ENCODE assay signal across 31 mouse cellular contexts in the genomic region with DNA sequence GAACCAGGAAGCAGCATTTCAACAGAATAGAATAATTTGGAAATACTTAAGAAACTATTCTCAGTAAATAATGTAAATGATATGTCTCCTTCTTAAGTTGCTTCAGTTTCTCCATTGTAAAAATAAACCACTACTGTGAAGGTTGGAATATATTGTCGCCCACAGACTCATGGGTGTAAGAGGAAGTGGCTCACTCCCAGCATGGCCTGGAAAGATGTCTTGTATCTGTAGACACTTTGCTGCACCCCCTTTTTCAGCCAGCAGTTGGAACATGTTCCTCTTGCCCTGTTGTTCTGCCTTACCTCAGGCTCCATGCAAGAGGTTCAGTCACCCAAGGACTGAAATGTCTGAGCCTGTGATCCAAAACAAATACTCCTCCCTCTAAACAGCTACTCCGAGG. TPM values are rescaled to one million over a fixed set of nuclear protein-coding genes. Genes with fewer than 3 reads are reported as not detected.
DNase-seq lines count a peak whose midpoint lies in the region; ATAC-seq and TF ChIP-seq lines count a peak whose summit lies in the region.
"Had no signal": no experiment of that assay in that cellular context is flagged by ENCODE, and none has a peak within 500 bp of the region (broad histone marks: within the 10 kb centered on the region; RNA-seq: fewer than 3 reads in every experiment).

No protein-coding gene starts in this region.

- no peak for DNase-seq in forebrain, postnatal 0 days
- no peak for DNase-seq in forebrain, embryonic 11.5 days (ENCODE audit: low spot score)
- no peak for DNase-seq in limb, embryonic 10.5 days (ENCODE audit: low spot score)
- DNase-seq in ES-CJ7 (ENCODE audit: low read depth, low spot score): peak; percentile 12
- DNase-seq in hindbrain, postnatal 0 days (ENCODE audit: low spot score): no peak
- no peak for DNase-seq in stomach, postnatal 0 days (ENCODE audit: low spot score)
- DNase-seq: adrenal gland, adult 8-10 months; cerebellum, adult 8-10 months; cerebellum, postnatal 25 days; gastrocnemius, postnatal 14 days; heart, adult 18-20 months; heart, postnatal 4 days; kidney, postnatal 14 days; layer of hippocampus, adult 9-11 months; liver; thymus, postnatal 4 days had no signal

- TF ChIP-seq CTCF in forebrain, postnatal 0 days (IDR thresholded peaks at IDR 0.05; ENCODE audit: low read depth): peak; percentile 11; the same call in 1 of the 2 replicates
- TF ChIP-seq CTCF in hindbrain, postnatal 0 days (IDR thresholded peaks at IDR 0.05; ENCODE audit: low read depth): no peak; the same call in 1 of the 2 replicates
- TF ChIP-seq CTCF in stomach, postnatal 0 days (IDR thresholded peaks at IDR 0.05; ENCODE audit: low read depth): no peak

- TF ChIP-seq EP300 in stomach, postnatal 0 days (optimal IDR thresholded peaks at IDR 0.05): no peak

- no peaks in the 10 kb centered on the region for H3K9me3 ChIP-seq in forebrain, postnatal 0 days (ENCODE audit: low read length)
- no peaks in the 10 kb centered on the region; the same call in 1 of the 2 replicates for H3K9me3 ChIP-seq in forebrain, embryonic 11.5 days (ENCODE audit: control insufficient read depth, low read length)
- peaks cover 24% of the 10 kb centered on the region for H3K9me3 ChIP-seq in limb, embryonic 12.5 days
- peaks cover 20% of the 10 kb centered on the region for H3K9me3 ChIP-seq in limb, embryonic 10.5 days (replicated peaks)
- no peaks in the 10 kb centered on the region for H3K9me3 ChIP-seq in hindbrain, postnatal 0 days (ENCODE audit: low read length)
- no peaks in the 10 kb centered on the region for H3K9me3 ChIP-seq in stomach, postnatal 0 days (ENCODE audit: control insufficient read depth, low read length)
- H3K9me3 ChIP-seq: lung, embryonic 15.5 days had no signal

- no peak overlapping the region for H3K9ac ChIP-seq in forebrain, postnatal 0 days
- no peak overlapping the region for H3K9ac ChIP-seq in forebrain, embryonic 11.5 days (ENCODE audit: low read length)
- no peak overlapping the region for H3K9ac ChIP-seq in limb, embryonic 12.5 days (replicated peaks)
- no peak overlapping the region for H3K9ac ChIP-seq in hindbrain, postnatal 0 days (replicated peaks; ENCODE audit: low read length)
- H3K9ac ChIP-seq in stomach, postnatal 0 days (ENCODE audit: low read length): no peak overlapping the region
- H3K9ac ChIP-seq: embryonic facial prominence, embryonic 12.5 days; hindbrain, embryonic 13.5 days; lung, embryonic 15.5 days; midbrain, embryonic 13.5 days; neural tube, embryonic 13.5 days had no signal

- 80% methylated on average over 2 of the region's 2 CpGs for WGBS in forebrain, postnatal 0 days
- WGBS in forebrain, embryonic 11.5 days: 93% methylated on average over 2 of the region's 2 CpGs
- 68% methylated on average over 2 of the region's 2 CpGs for whole genome bisulfite sequencing in limb, embryonic 12.5 days
- WGBS in limb, embryonic 10.5 days: 91% methylated on average over 2 of the region's 2 CpGs
- 84% methylated on average over 2 of the region's 2 CpGs for WGBS in hindbrain, postnatal 0 days
- 64% methylated on average over 2 of the region's 2 CpGs for WGBS in stomach, postnatal 0 days

- H3K4me1 ChIP-seq in forebrain, postnatal 0 days (ENCODE audit: insufficient read depth): no peaks in the 10 kb centered on the region
- H3K4me1 ChIP-seq in forebrain, embryonic 11.5 days (replicated peaks; ENCODE audit: control insufficient read depth, insufficient read depth, low read length): no peaks in the 10 kb centered on the region
- H3K4me1 ChIP-seq in limb, embryonic 12.5 days (replicated peaks): 0 out of 2 replicates have a peak, but pooled peaks cover 9% of the 10 kb centered on the region
- H3K4me1 ChIP-seq in limb, embryonic 10.5 days: peaks cover 4% of the 10 kb centered on the region; the same call in 1 of the 2 replicates
- no peaks in the 10 kb centered on the region for H3K4me1 ChIP-seq in hindbrain, postnatal 0 days (ENCODE audit: insufficient read depth, low read length)
- no peaks in the 10 kb centered on the region for H3K4me1 ChIP-seq in stomach, postnatal 0 days (replicated peaks; ENCODE audit: control insufficient read depth, insufficient read depth)
- H3K4me1 ChIP-seq: embryonic facial prominence, embryonic 12.5 days; forebrain, embryonic 10.5 days; hindbrain, embryonic 13.5 days; lung, embryonic 15.5 days; megakaryocyte, embryonic 14.5 days had no signal

- ATAC-seq in forebrain, postnatal 0 days: no peak
- ATAC-seq in forebrain, embryonic 11.5 days (replicated peaks; ENCODE audit: low FRiP score): no peak
- ATAC-seq in limb, embryonic 12.5 days (ENCODE audit: insufficient number of reproducible peaks, insufficient read depth, low FRiP score, low TSS enrichment, low read depth): no peak
- peak; percentile 78 for ATAC-seq in granulocyte monocyte progenitor cell, adult 5-6 weeks (replicated peaks; ENCODE audit: poor library complexity, severe bottlenecking)
- no peak for ATAC-seq in hindbrain, postnatal 0 days
- no peak for ATAC-seq in stomach, postnatal 0 days (ENCODE audit: low FRiP score, low TSS enrichment)
- ATAC-seq: activated CD4-positive, CD25-positive, alpha-beta regulatory T cell, adult 4 months; CD4-positive, CD25-positive, alpha-beta regulatory T cell, adult 4 months; intestine, postnatal 0 days; midbrain, embryonic 13.5 days had no signal

- H3K4me3 ChIP-seq in forebrain, postnatal 0 days (ENCODE audit: low read depth, low read length): no peak overlapping the region
- H3K4me3 ChIP-seq in forebrain, embryonic 11.5 days (ENCODE audit: low read depth, low read length): no peak overlapping the region
- H3K4me3 ChIP-seq in limb, embryonic 12.5 days (replicated peaks): no peak overlapping the region
- no peak overlapping the region for H3K4me3 ChIP-seq in limb, embryonic 10.5 days
- no peak overlapping the region for H3K4me3 ChIP-seq in hindbrain, postnatal 0 days (ENCODE audit: low read length)
- no peak overlapping the region for H3K4me3 ChIP-seq in stomach, postnatal 0 days (ENCODE audit: low read depth, low read length)
- H3K4me3 ChIP-seq: embryonic facial prominence, embryonic 12.5 days; forebrain, embryonic 10.5 days; hindbrain, embryonic 13.5 days; lung, embryonic 15.5 days; megakaryocyte, embryonic 14.5 days; midbrain, embryonic 13.5 days; neural tube, embryonic 13.5 days had no signal

- no peaks in the 10 kb centered on the region for H3K27me3 ChIP-seq in forebrain, postnatal 0 days (ENCODE audit: insufficient read depth, low read length)
- no peaks in the 10 kb centered on the region for H3K27me3 ChIP-seq in forebrain, embryonic 11.5 days (ENCODE audit: control insufficient read depth, insufficient read depth, low read length)
- no peaks in the 10 kb centered on the region for H3K27me3 ChIP-seq in limb, embryonic 12.5 days
- no peaks in the 10 kb centered on the region for H3K27me3 ChIP-seq in limb, embryonic 10.5 days (ENCODE audit: low read depth, poor library complexity, severe bottlenecking)
- no peaks in the 10 kb centered on the region for H3K27me3 ChIP-seq in hindbrain, postnatal 0 days (ENCODE audit: insufficient read depth, low read length)
- H3K27me3 ChIP-seq in stomach, postnatal 0 days (ENCODE audit: control insufficient read depth, insufficient read depth, low read length): no peaks in the 10 kb centered on the region
- H3K27me3 ChIP-seq: embryonic facial prominence, embryonic 12.5 days; hindbrain, embryonic 13.5 days; lung, embryonic 15.5 days; midbrain, embryonic 13.5 days; neural tube, embryonic 13.5 days had no signal

- H3K27ac ChIP-seq in forebrain, postnatal 0 days (ENCODE audit: low read depth, low read length): no peak overlapping the region
- H3K27ac ChIP-seq in forebrain, embryonic 11.5 days (ENCODE audit: low read depth, low read length): no peak overlapping the region
- 0 out of 2 replicates have a peak overlapping the region, but pooled peaks have one; percentile 51 for H3K27ac ChIP-seq in limb, embryonic 12.5 days
- no peak overlapping the region; the same call in 1 of the 2 replicates for H3K27ac ChIP-seq in limb, embryonic 10.5 days
- no peak overlapping the region for H3K27ac ChIP-seq in hindbrain, postnatal 0 days
- H3K27ac ChIP-seq in stomach, postnatal 0 days (replicated peaks): no peak overlapping the region
- H3K27ac ChIP-seq: embryonic facial prominence, embryonic 12.5 days; forebrain, embryonic 10.5 days; hindbrain, embryonic 13.5 days; lung, embryonic 15.5 days; midbrain, embryonic 13.5 days; neural tube, embryonic 13.5 days had no signal

- H3K36me3 ChIP-seq in forebrain, postnatal 0 days (ENCODE audit: insufficient read depth): no peaks in the 10 kb centered on the region
- H3K36me3 ChIP-seq in forebrain, embryonic 11.5 days (ENCODE audit: control insufficient read depth, insufficient read depth, low read length): no peaks in the 10 kb centered on the region
- H3K36me3 ChIP-seq in limb, embryonic 12.5 days: peaks cover 4% of the 10 kb centered on the region; the same call in 1 of the 2 replicates
- H3K36me3 ChIP-seq in limb, embryonic 10.5 days: 0 out of 2 replicates have a peak, but pooled peaks cover 7% of the 10 kb centered on the region
- no peaks in the 10 kb centered on the region for H3K36me3 ChIP-seq in hindbrain, postnatal 0 days (ENCODE audit: insufficient read depth, low read length)
- H3K36me3 ChIP-seq in stomach, postnatal 0 days (ENCODE audit: control insufficient read depth, insufficient read depth, low read length): no peaks in the 10 kb centered on the region
- H3K36me3 ChIP-seq: embryonic facial prominence, embryonic 12.5 days; hindbrain, embryonic 13.5 days; lung, embryonic 15.5 days; midbrain, embryonic 13.5 days; neural tube, embryonic 13.5 days had no signal

- H3K4me2 ChIP-seq in forebrain, postnatal 0 days (ENCODE audit: low read depth): no peak overlapping the region
- no peak overlapping the region for H3K4me2 ChIP-seq in forebrain, embryonic 11.5 days (ENCODE audit: low read depth, low read length, severe bottlenecking)
- H3K4me2 ChIP-seq in limb, embryonic 12.5 days: no peak overlapping the region
- no peak overlapping the region for H3K4me2 ChIP-seq in hindbrain, postnatal 0 days (ENCODE audit: low read depth, low read length)
- no peak overlapping the region for H3K4me2 ChIP-seq in stomach, postnatal 0 days (replicated peaks; ENCODE audit: low read depth)
- H3K4me2 ChIP-seq: embryonic facial prominence, embryonic 12.5 days; heart, embryonic 11.5 days; hindbrain, embryonic 13.5 days; lung, embryonic 15.5 days; midbrain, embryonic 13.5 days; neural tube, embryonic 13.5 days had no signal

RNA-seq across cellular contexts. Expression of gene Csrnp3, which starts 52.0 kb away (rescaled TPM):
- 89.7 and 98.2 TPM in 2 replicates for total RNA-seq in forebrain, postnatal 0 days (2014; rRNA removed)
- polyA plus RNA-seq in forebrain, postnatal 0 days (2015; fragmentation: Nextera tagmentation; extraction: Ambion mirVana): 28.1 and 46.2 TPM in 2 replicates
- 13.4 and 14.5 TPM in 2 replicates for polyA plus RNA-seq in forebrain, embryonic 11.5 days (2014; fragmentation: Nextera tagmentation; extraction: Ambion mirVana)
- 10.7 and 12.1 TPM in 2 replicates for polyA plus RNA-seq in limb, embryonic 12.5 days (2016; fragmentation: Nextera tagmentation; extraction: Ambion mirVana)
- 6.9 and 12.4 TPM in 2 replicates for polyA plus RNA-seq in limb, embryonic 10.5 days (2016; fragmentation: Nextera tagmentation; extraction: Ambion mirVana)
- not detected in 2 replicates for total RNA-seq in granulocyte monocyte progenitor cell, adult 5-6 weeks (2014; fragmentation: Nextera tagmentation)
- total RNA-seq in granulocyte monocyte progenitor cell, adult 5-6 weeks (2017): not detected in 2 replicates
- 50.0 and 56.5 TPM in 2 replicates for total RNA-seq in hindbrain, postnatal 0 days (2014; rRNA removed)
- 32.6 and 35.5 TPM in 2 replicates for polyA plus RNA-seq in hindbrain, postnatal 0 days (2015; fragmentation: Nextera tagmentation; extraction: Ambion mirVana)
- polyA plus RNA-seq in stomach, postnatal 0 days (2015; fragmentation: Nextera tagmentation; extraction: Ambion mirVana): 0.42 and 0.56 TPM in 2 replicates
- polyA plus RNA-seq: CD4-positive, CD25-positive, alpha-beta regulatory T cell, adult 4 months; liver, embryonic 16.5 days; spleen, adult 2 months had no signal
